Mouse (Mus musculus) forebrain, postnatal 0 days (tissue): ENCODE data around the gene Smim7. TPM values are rescaled to one million over a fixed set of nuclear protein-coding genes. Genes with fewer than 3 reads are reported as not detected.

ENCODE experiments used
- ATAC-seq: fragments of 200-750 bp; cut with Nextera tagmentation; 2 replicates; pipeline ENCODE4 v1.8.0; 2017; ENCODE audit warnings: mild to moderate bottlenecking, moderate library complexity
- DNase-seq: peaks from one replicate; pipeline ENCODE4 v3.0.0-alpha.2; 2015
- H3K27ac ChIP-seq: fragments of 300-500 bp; sonication (generic); 2 replicates; pipeline ENCODE4 v1.5.1; 2014; ENCODE audit warnings: low read depth, mild to moderate bottlenecking, antibody characterized with exemption, low read length, moderate library complexity, mixed read lengths
- H3K27me3 ChIP-seq: fragments of 300-500 bp; sonication (generic); 2 replicates; pipeline ENCODE4 v1.6.1; 2014; ENCODE audit warnings: mild to moderate bottlenecking, low read length, mixed read lengths; ENCODE audit not compliant: insufficient read depth
- H3K36me3 ChIP-seq: fragments of 300-500 bp; sonication (generic); 2 replicates; pipeline ENCODE4 v1.6.1; 2014; ENCODE audit warnings: mild to moderate bottlenecking, moderate library complexity; ENCODE audit not compliant: insufficient read depth
- H3K4me1 ChIP-seq: fragments of 300-500 bp; sonication (generic); 2 replicates; pipeline ENCODE4 v1.6.1; 2014; ENCODE audit warnings: antibody characterized with exemption; ENCODE audit not compliant: insufficient read depth
- H3K4me2 ChIP-seq: fragments of 300-500 bp; sonication (generic); 2 replicates; pipeline ENCODE4 v1.6.1; 2014; ENCODE audit warnings: low read depth, mild to moderate bottlenecking, moderate library complexity
- H3K4me3 ChIP-seq: fragments of 300-500 bp; sonication (generic); 2 replicates; pipeline ENCODE4 v1.5.1; 2014; ENCODE audit warnings: low read depth, low read length, mixed read lengths
- H3K9ac ChIP-seq: fragments of 300-500 bp; sonication (generic); 2 replicates; pipeline ENCODE4 v1.6.1; 2014; ENCODE audit warnings: mild to moderate bottlenecking
- H3K9me3 ChIP-seq: fragments of 300-500 bp; sonication (generic); 2 replicates; pipeline ENCODE4 v1.6.1; 2016; ENCODE audit warnings: low read length
- CTCF ChIP-seq: sonication (generic); IDR thresholded peaks from 2 replicates; pipeline ENCODE4 v1.5.1; 2016; ENCODE audit warnings: antibody characterized with exemption, control low read depth, low read depth
- WGBS: fragments of 180-500 bp; shearing (Covaris S2); extraction: QIAGEN DNeasy Blood & Tissue Kit; methylation state at CpG from one replicate; pipeline ENCODE4 v1.1.7; 2014; 5-methylcytosine and 5-hydroxymethylcytosine counted together
- polyA plus RNA-seq: library from polyadenylated mRNA; unstranded; fragments of >200 nt; fragmentation: Nextera tagmentation; extraction: Ambion mirVana; gene quantifications from 2 replicates; pipeline ENCODE4 v1.2.1, GENCODE M21; 2015
- total RNA-seq: library from RNA; depleted of rRNA; stranded (reverse); fragments of >200 nt; gene quantifications from 2 replicates; pipeline ENCODE4 v1.2.3, GENCODE M21; 2014; rRNA removed

The Smim7 gene
- total RNA-seq (115 and 117 TPM in 2 replicates), polyA plus RNA-seq (151 and 163 TPM in 2 replicates)

- no peaks in the 10 kb centered on the region for H3K9me3 ChIP-seq
- peak; percentile 97 for ATAC-seq
- WGBS: under 1% methylated on average over 52 of the region's 52 CpGs
Measured at GRCm38 (mm10) chr8:72570633-72571610, at the start of gene Smim7. Gene Smim7, minus strand, starts transcription at chr8:72571088.

GRCm38 (mm10) chr8:72590198-72590597 is 19.3 kb upstream of the Smim7 start:
- ATAC-seq (no peak; the same call in 1 of the 2 replicates), DNase-seq (no peak)
- peak; percentile 64 for TF ChIP-seq CTCF
- H3K27me3 ChIP-seq: no peaks in the 10 kb centered on the region
- no peak overlapping the region for H3K27ac ChIP-seq
- H3K9me3 ChIP-seq: no peaks in the 10 kb centered on the region
- no peaks in the 10 kb centered on the region for H3K4me1 ChIP-seq
- H3K36me3 ChIP-seq: no peaks in the 10 kb centered on the region
- WGBS: 55% methylated on average over 2 of the region's 2 CpGs
- H3K4me3 ChIP-seq: no peak overlapping the region
- H3K4me2 ChIP-seq: no peak overlapping the region
- no peak overlapping the region for H3K9ac ChIP-seq

More at GRCm38 (mm10) chr8:72570633-72571610, at the start of gene Smim7:
- peak within 1 kb of the TSS; percentile 62 for H3K9ac ChIP-seq
- peak within 1 kb of the TSS; percentile 91 for H3K4me2 ChIP-seq
- peak within 1 kb of the TSS; percentile 81 for H3K27ac ChIP-seq
- no peaks in the 10 kb centered on the region for H3K27me3 ChIP-seq
- H3K36me3 ChIP-seq: peaks cover 31% of the 10 kb centered on the region
- peak within 1 kb of the TSS; percentile 70 for H3K4me3 ChIP-seq
- peaks cover 13% of the 10 kb centered on the region for H3K4me1 ChIP-seq
- peak; percentile 97 for DNase-seq
- TF ChIP-seq CTCF: peak; percentile 24; the same call in 1 of the 2 replicates

- Histone ChIP-seq H3K27ac (no peak overlapping the region), H3K4me2 (no peak overlapping the region), H3K9ac (no peak overlapping the region), H3K27me3 (no peaks in the 10 kb centered on the region), H3K4me1 (no peaks in the 10 kb centered on the region), H3K4me3 (no peak overlapping the region), H3K9me3 (no peaks in the 10 kb centered on the region), H3K36me3 (no peaks in the 10 kb centered on the region)
- TF ChIP-seq CTCF: no peak
- ATAC-seq (no peak), DNase-seq (no peak)
- WGBS: 70% methylated on average over 7 of the region's 7 CpGs
Measured at GRCm38 (mm10) chr8:72589286-72589685, 18.4 kb upstream of the Smim7 start.

- Histone ChIP-seq H3K4me3 (no peak overlapping the region), H3K27me3 (no peaks in the 10 kb centered on the region), H3K9ac (no peak overlapping the region), H3K27ac (no peak overlapping the region), H3K9me3 (no peaks in the 10 kb centered on the region), H3K4me2 (no peak overlapping the region), H3K36me3 (no peaks in the 10 kb centered on the region), H3K4me1 (no peaks in the 10 kb centered on the region)
- no peak for TF ChIP-seq CTCF
- 94% methylated on average over 10 of the region's 10 CpGs for WGBS
- no peak for ATAC-seq
- DNase-seq: no peak
Measured at GRCm38 (mm10) chr8:72588865-72589264, 18.0 kb upstream of the Smim7 start.

- no peak for TF ChIP-seq CTCF
- Histone ChIP-seq H3K4me2 (no peak overlapping the region), H3K4me1 (no peaks in the 10 kb centered on the region), H3K9me3 (no peaks in the 10 kb centered on the region), H3K9ac (no peak overlapping the region), H3K27me3 (no peaks in the 10 kb centered on the region), H3K27ac (no peak overlapping the region), H3K4me3 (no peak overlapping the region), H3K36me3 (no peaks in the 10 kb centered on the region)
- peak; percentile 32; the same call in 1 of the 2 replicates for ATAC-seq
- DNase-seq: peak; percentile 18
- 54% methylated on average over 6 of the region's 6 CpGs for WGBS
Measured at GRCm38 (mm10) chr8:72587806-72588205, 16.9 kb upstream of the Smim7 start.

GRCm38 (mm10) chr8:72584390-72584789 is 13.5 kb upstream of the Smim7 start:
- no peak overlapping the region for H3K4me2 ChIP-seq
- no peak for TF ChIP-seq CTCF
- no peaks in the 10 kb centered on the region for H3K9me3 ChIP-seq
- no peak overlapping the region for H3K27ac ChIP-seq
- ATAC-seq (no peak), DNase-seq (no peak)
- no peak overlapping the region for H3K4me3 ChIP-seq
- H3K27me3 ChIP-seq: no peaks in the 10 kb centered on the region
- no peak overlapping the region for H3K9ac ChIP-seq
- no peaks in the 10 kb centered on the region for H3K36me3 ChIP-seq
- WGBS: 87% methylated on average over 6 of the region's 6 CpGs
- no peaks in the 10 kb centered on the region for H3K4me1 ChIP-seq
